Mouse (Mus musculus): ENCODE measurements around the gene Sh3gl1. TPM values are rescaled to one million over a fixed set of nuclear protein-coding genes. Genes with fewer than 3 reads are reported as not detected.
A peak's percentile ranks its signal among the peaks of the same experiment; 100 is the strongest.

The Sh3gl1 gene
- polyA plus RNA-seq, 1 experiment from 2014 or later, result 129 TPM

GRCm38 (mm10) chr17:55969966-55970891 is 66.2 kb downstream of the Sh3gl1 start, which contains the start of gene Shd:
Gene Shd (plus strand): TSS chr17:55970467.
- H3K9me3 ChIP-seq (ENCODE audit: control insufficient read depth, low read length), result no peaks in the 10 kb centered on the region
- peaks cover 10% of the 10 kb centered on the region; the same call in 1 of the 2 replicates for H3K27me3 ChIP-seq (replicated peaks; ENCODE audit: control insufficient read depth, insufficient read depth, low read length)
- H3K4me2 ChIP-seq (ENCODE audit: low read length), result peak within 1 kb of the TSS; percentile 68
- 8% methylated on average over 55 of the region's 55 CpGs for WGBS
- H3K9ac ChIP-seq (ENCODE audit: low read length), result peak within 1 kb of the TSS; percentile 41
- H3K27ac ChIP-seq (ENCODE audit: low read depth), result no peak within 1 kb of the TSS
- H3K4me3 ChIP-seq (ENCODE audit: low read depth, low read length), result peak within 1 kb of the TSS; percentile 43
- DNase-seq (ENCODE audit: low spot score) (peak; percentile 73), ATAC-seq (replicated peaks; ENCODE audit: low FRiP score, low TSS enrichment, low read depth) (peak; percentile 41)
- peaks cover 26% of the 10 kb centered on the region for H3K36me3 ChIP-seq (ENCODE audit: control insufficient read depth, insufficient read depth, low read length)
- H3K4me1 ChIP-seq (replicated peaks; ENCODE audit: control insufficient read depth, insufficient read depth, low read length), result peaks cover 9% of the 10 kb centered on the region; the same call in 1 of the 2 replicates

- peaks cover 9% of the 10 kb centered on the region; the same call in 1 of the 2 replicates for H3K4me1 ChIP-seq (replicated peaks; ENCODE audit: control insufficient read depth, insufficient read depth, low read length)
- DNase-seq (ENCODE audit: low spot score) (no peak), ATAC-seq (replicated peaks; ENCODE audit: low FRiP score, low TSS enrichment, low read depth) (no peak)
- no peak overlapping the region for H3K4me3 ChIP-seq (ENCODE audit: low read depth, low read length)
- no peak overlapping the region for H3K9ac ChIP-seq (ENCODE audit: low read length)
- no peak overlapping the region for H3K4me2 ChIP-seq (ENCODE audit: low read length)
- 53% methylated on average over 14 of the region's 14 CpGs for WGBS
- H3K27me3 ChIP-seq (replicated peaks; ENCODE audit: control insufficient read depth, insufficient read depth, low read length), result peaks cover 10% of the 10 kb centered on the region; the same call in 1 of the 2 replicates
- peaks cover 33% of the 10 kb centered on the region for H3K36me3 ChIP-seq (ENCODE audit: control insufficient read depth, insufficient read depth, low read length)
- H3K27ac ChIP-seq (ENCODE audit: low read depth), result no peak overlapping the region
- no peaks in the 10 kb centered on the region for H3K9me3 ChIP-seq (ENCODE audit: control insufficient read depth, low read length)
These were observed 66.9 kb downstream of the Sh3gl1 start for GRCm38 (mm10) chr17:55969560-55969959.

GRCm38 (mm10) chr17:55968210-55968609 is 68.2 kb downstream of the Sh3gl1 start:
- DNase-seq (ENCODE audit: low spot score) (no peak), ATAC-seq (replicated peaks; ENCODE audit: low FRiP score, low TSS enrichment, low read depth) (no peak)
- Histone ChIP-seq H3K36me3 (ENCODE audit: control insufficient read depth, insufficient read depth, low read length) (peaks cover 39% of the 10 kb centered on the region), H3K9ac (ENCODE audit: low read length) (no peak overlapping the region), H3K4me3 (ENCODE audit: low read depth, low read length) (no peak overlapping the region), H3K27ac (ENCODE audit: low read depth) (no peak overlapping the region), H3K9me3 (ENCODE audit: control insufficient read depth, low read length) (no peaks in the 10 kb centered on the region), H3K4me1 (replicated peaks; ENCODE audit: control insufficient read depth, insufficient read depth, low read length) (peaks cover 11% of the 10 kb centered on the region; the same call in 1 of the 2 replicates), H3K4me2 (ENCODE audit: low read length) (no peak overlapping the region), H3K27me3 (replicated peaks; ENCODE audit: control insufficient read depth, insufficient read depth, low read length) (peaks cover 10% of the 10 kb centered on the region; the same call in 1 of the 2 replicates)
- WGBS, result 61% methylated on average over 7 of the region's 7 CpGs

GRCm38 (mm10) chr17:55967186-55967585 is 69.2 kb downstream of the Sh3gl1 start:
- Histone ChIP-seq H3K27ac (ENCODE audit: low read depth) (no peak overlapping the region), H3K9ac (ENCODE audit: low read length) (no peak overlapping the region), H3K9me3 (ENCODE audit: control insufficient read depth, low read length) (no peaks in the 10 kb centered on the region), H3K4me2 (ENCODE audit: low read length) (no peak overlapping the region), H3K27me3 (replicated peaks; ENCODE audit: control insufficient read depth, insufficient read depth, low read length) (peaks cover 10% of the 10 kb centered on the region; the same call in 1 of the 2 replicates), H3K4me3 (ENCODE audit: low read depth, low read length) (no peak overlapping the region), H3K36me3 (ENCODE audit: control insufficient read depth, insufficient read depth, low read length) (peaks cover 42% of the 10 kb centered on the region), H3K4me1 (replicated peaks; ENCODE audit: control insufficient read depth, insufficient read depth, low read length) (peaks cover 14% of the 10 kb centered on the region; the same call in 1 of the 2 replicates)
- WGBS, result 95% methylated on average over 4 of the region's 4 CpGs
- DNase-seq (ENCODE audit: low spot score), result no peak
- no peak for ATAC-seq (replicated peaks; ENCODE audit: low FRiP score, low TSS enrichment, low read depth)

Other genes with a start within 250 kb of the Sh3gl1 start
- 7.7 and 8.3 TPM in 2 replicates for gene Zfp119a, start 157.7 kb downstream of the Sh3gl1 start, polyA plus RNA-seq (2014; fragmentation: Nextera tagmentation; extraction: Ambion mirVana)
- gene Zfp959, start 144.5 kb downstream of the Sh3gl1 start, polyA plus RNA-seq (2014; fragmentation: Nextera tagmentation; extraction: Ambion mirVana), result 12.3 and 13.1 TPM in 2 replicates
- 4.2 and 5.0 TPM in 2 replicates for gene Zfp119b, start 87.1 kb downstream of the Sh3gl1 start, polyA plus RNA-seq (2014; fragmentation: Nextera tagmentation; extraction: Ambion mirVana)
- 2.5 and 2.8 TPM in 2 replicates for gene Ebi3, start 84.0 kb downstream of the Sh3gl1 start, polyA plus RNA-seq (2014; fragmentation: Nextera tagmentation; extraction: Ambion mirVana)
- gene Yju2, start 77.5 kb downstream of the Sh3gl1 start, polyA plus RNA-seq (2014; fragmentation: Nextera tagmentation; extraction: Ambion mirVana), result 18.6 and 23.6 TPM in 2 replicates
- 13.2 and 18.3 TPM in 2 replicates for gene Shd, start 66.2 kb downstream of the Sh3gl1 start, polyA plus RNA-seq (2014; fragmentation: Nextera tagmentation; extraction: Ambion mirVana)
- gene Fsd1, start 50.1 kb downstream of the Sh3gl1 start, polyA plus RNA-seq (2014; fragmentation: Nextera tagmentation; extraction: Ambion mirVana), result 16.9 and 18.8 TPM in 2 replicates
- 24.3 and 25.9 TPM in 2 replicates for gene Stap2, start 31.1 kb downstream of the Sh3gl1 start, polyA plus RNA-seq (2014; fragmentation: Nextera tagmentation; extraction: Ambion mirVana)
- 110 and 115 TPM in 2 replicates for gene Mpnd, start 30.9 kb downstream of the Sh3gl1 start, polyA plus RNA-seq (2014; fragmentation: Nextera tagmentation; extraction: Ambion mirVana)
- 21.0 and 21.8 TPM in 2 replicates for gene Chaf1a, start 3.8 kb upstream of the Sh3gl1 start, polyA plus RNA-seq (2014; fragmentation: Nextera tagmentation; extraction: Ambion mirVana)
- 32.3 and 43.4 TPM in 2 replicates for gene Ubxn6, start 38.4 kb upstream of the Sh3gl1 start, polyA plus RNA-seq (2014; fragmentation: Nextera tagmentation; extraction: Ambion mirVana)
- 93.4 and 94.0 TPM in 2 replicates for gene Hdgfl2, start 43.0 kb upstream of the Sh3gl1 start, polyA plus RNA-seq (2014; fragmentation: Nextera tagmentation; extraction: Ambion mirVana)
- 0.08 and 0.19 TPM in 2 replicates for gene Plin4, start 73.2 kb upstream of the Sh3gl1 start, polyA plus RNA-seq (2014; fragmentation: Nextera tagmentation; extraction: Ambion mirVana)
- gene Plin5, start 81.0 kb upstream of the Sh3gl1 start, polyA plus RNA-seq (2014; fragmentation: Nextera tagmentation; extraction: Ambion mirVana), result 0.58 TPM in 2 replicates
- gene Lrg1, start 85.4 kb upstream of the Sh3gl1 start, polyA plus RNA-seq (2014; fragmentation: Nextera tagmentation; extraction: Ambion mirVana), result 0.16 TPM in 1 of 2 replicates, not detected in the other
- 0.86 and 1.3 TPM in 2 replicates for gene Sema6b, start 103.7 kb upstream of the Sh3gl1 start, polyA plus RNA-seq (2014; fragmentation: Nextera tagmentation; extraction: Ambion mirVana)
- gene Tnfaip8l1, start 125.8 kb upstream of the Sh3gl1 start, polyA plus RNA-seq (2014; fragmentation: Nextera tagmentation; extraction: Ambion mirVana), result 11.3 and 14.0 TPM in 2 replicates
- 103 and 111 TPM in 2 replicates for gene Mydgf, start 147.3 kb upstream of the Sh3gl1 start, polyA plus RNA-seq (2014; fragmentation: Nextera tagmentation; extraction: Ambion mirVana)
- 35.4 and 36.2 TPM in 2 replicates for gene Dpp9, start 182.3 kb upstream of the Sh3gl1 start, polyA plus RNA-seq (2014; fragmentation: Nextera tagmentation; extraction: Ambion mirVana)
- gene Fem1a, start 220.2 kb upstream of the Sh3gl1 start, polyA plus RNA-seq (2014; fragmentation: Nextera tagmentation; extraction: Ambion mirVana), result 15.3 and 16.1 TPM in 2 replicates
- gene Ticam1, start 240.2 kb upstream of the Sh3gl1 start, polyA plus RNA-seq (2014; fragmentation: Nextera tagmentation; extraction: Ambion mirVana), result 7.1 and 11.3 TPM in 2 replicates

All from intestine, embryonic 14.5 days (tissue).